Mouse (Mus musculus): ENCODE data around the gene Cfap43. TPM values are rescaled to one million over a fixed set of nuclear protein-coding genes. Genes with fewer than 3 reads are reported as not detected.

Gene Cfap43
- total RNA-seq, 2 experiments from 2014 or later: not detected

GRCm38 (mm10) chr19:47890489-47891130 is 28.5 kb downstream of the Cfap43 start:
- intact Hi-C loops (cut with DNase I; ENCODE audit: low total_unique reads): no loop called here
- DNase-seq: no peak

DNA sequence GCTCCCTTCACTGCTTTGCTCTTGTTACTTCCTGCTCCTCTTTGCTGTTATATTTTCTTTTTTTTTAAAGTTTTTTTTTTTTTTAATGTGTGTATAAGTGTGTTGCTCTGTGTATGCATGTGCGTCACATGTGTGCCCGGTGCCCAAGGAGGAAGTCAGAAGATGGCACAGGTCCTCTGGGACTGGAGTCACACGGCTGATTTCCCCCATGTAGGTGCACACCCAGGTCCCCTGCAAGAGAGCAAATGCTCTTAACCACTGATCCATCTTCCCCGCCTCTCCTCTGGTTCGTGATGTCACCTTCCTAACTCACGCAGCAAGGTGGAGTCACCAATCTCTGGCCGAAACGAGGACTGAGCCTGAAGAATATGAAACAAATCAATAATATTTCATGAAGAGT is 31.1 kb downstream of the Cfap43 start:
- no peak for DNase-seq
- intact Hi-C loops (cut with DNase I; ENCODE audit: low total_unique reads): no loop called here

- DNase-seq: peak; percentile 23
- intact Hi-C loops (cut with DNase I; ENCODE audit: low total_unique reads): no loop called here
These were observed 31.7 kb downstream of the Cfap43 start for GRCm38 (mm10) chr19:47887417-47887816.

GRCm38 (mm10) chr19:47886617-47887016 is 32.5 kb downstream of the Cfap43 start:
- no peak for DNase-seq
- intact Hi-C loops (cut with DNase I; ENCODE audit: low total_unique reads): no loop called here

DNA sequence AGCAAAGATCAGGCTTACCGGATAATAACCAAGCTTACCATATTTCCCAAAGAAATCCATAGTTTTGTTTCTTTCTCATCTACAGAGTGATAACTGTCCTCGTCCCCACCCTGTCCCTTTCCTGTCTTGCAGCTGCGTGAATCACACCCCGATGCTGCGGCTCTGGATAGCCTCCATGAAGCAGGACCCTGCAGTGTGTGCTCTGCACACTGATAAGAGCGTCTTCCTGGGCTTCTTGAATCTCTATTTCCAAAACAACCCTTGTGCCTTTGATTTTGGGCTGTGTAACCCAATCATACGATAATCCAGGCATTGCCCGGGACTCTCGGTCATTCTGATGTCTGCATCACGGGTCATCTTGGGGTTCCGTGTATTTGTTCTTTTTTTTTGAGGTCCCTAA is 33.2 kb downstream of the Cfap43 start:
- no peak for DNase-seq
- intact Hi-C loops (cut with DNase I; ENCODE audit: low total_unique reads): no loop called here

- DNase-seq: no peak
- intact Hi-C loops (cut with DNase I; ENCODE audit: low total_unique reads): no loop called here
These were observed 33.8 kb downstream of the Cfap43 start for GRCm38 (mm10) chr19:47885191-47885743.

GRCm38 (mm10) chr19:47884296-47885085 is 34.6 kb downstream of the Cfap43 start:
- no peak for DNase-seq
- intact Hi-C loops (cut with DNase I; ENCODE audit: low total_unique reads): no loop called here

DNA sequence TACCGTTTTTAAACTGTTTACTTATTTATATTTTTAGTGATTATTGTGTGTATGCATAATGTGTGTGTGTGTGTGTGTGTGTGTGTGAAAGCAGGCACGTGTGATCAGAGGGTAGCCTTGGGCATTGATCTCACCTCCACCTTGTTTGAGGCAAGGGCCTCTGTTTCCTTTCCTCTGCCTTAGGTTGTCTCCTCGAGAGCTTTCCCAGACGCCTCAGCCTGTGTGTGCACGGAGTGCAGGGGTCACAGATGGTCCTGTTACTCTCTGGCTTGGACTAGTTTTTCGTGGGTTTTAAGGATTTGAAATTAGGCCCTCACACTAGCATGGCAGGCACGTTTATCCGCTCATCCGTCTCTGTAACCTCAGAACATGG is 36.2 kb downstream of the Cfap43 start:
- intact Hi-C loops (cut with DNase I; ENCODE audit: low total_unique reads): loop anchor here (2.0 kb wide), 1 partner anchor 50 kb away; no protein-coding TSS in a partner anchor
- no peak for DNase-seq

DNA sequence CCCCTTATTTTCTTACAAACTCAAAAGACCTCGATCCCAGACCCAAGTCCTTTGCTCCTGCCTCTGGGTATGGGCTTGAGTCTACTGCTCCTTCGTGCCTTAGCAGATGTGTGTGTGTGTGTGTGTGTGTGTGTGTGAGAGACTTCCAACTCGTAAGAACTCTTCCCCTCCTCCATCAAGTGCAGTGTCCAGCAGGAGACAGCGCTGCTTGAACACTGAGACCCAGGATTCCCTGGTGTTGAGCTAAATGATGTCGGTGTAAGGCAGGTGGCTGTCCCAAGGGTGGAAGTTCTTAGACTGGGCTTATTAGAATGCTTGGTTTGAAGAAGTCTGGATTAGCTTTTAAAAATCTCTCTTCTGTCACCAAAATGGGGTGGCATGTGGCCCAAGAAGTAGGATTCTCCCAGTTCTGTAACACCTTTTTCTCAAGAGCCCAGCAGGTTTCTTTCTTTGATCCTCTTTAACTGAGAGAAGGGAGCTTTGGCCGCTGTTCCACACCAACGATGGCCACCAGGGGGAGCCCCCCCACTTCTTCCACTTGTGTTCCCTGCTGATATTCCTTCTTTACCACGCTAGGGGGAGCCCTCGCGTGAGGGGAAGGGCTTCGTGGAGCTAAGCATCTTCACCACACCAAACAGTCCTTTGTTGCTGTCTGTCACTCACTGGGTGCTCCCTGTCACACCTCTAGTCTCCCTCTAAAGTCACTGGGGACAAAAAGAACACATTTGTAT is 36.8 kb downstream of the Cfap43 start:
- peak; percentile 78 for DNase-seq
- intact Hi-C loops (cut with DNase I; ENCODE audit: low total_unique reads): loop anchor here (2.0 kb wide), 1 partner anchor 50 kb away; no protein-coding TSS in a partner anchor

GRCm38 (mm10) chr19:47881538-47881937 is 37.5 kb downstream of the Cfap43 start:
- intact Hi-C loops (cut with DNase I; ENCODE audit: low total_unique reads): no loop called here
- no peak for DNase-seq

GRCm38 (mm10) chr19:47876252-47876651 is 42.8 kb downstream of the Cfap43 start:
- DNase-seq: no peak
- intact Hi-C loops (cut with DNase I; ENCODE audit: low total_unique reads): no loop called here

DNA sequence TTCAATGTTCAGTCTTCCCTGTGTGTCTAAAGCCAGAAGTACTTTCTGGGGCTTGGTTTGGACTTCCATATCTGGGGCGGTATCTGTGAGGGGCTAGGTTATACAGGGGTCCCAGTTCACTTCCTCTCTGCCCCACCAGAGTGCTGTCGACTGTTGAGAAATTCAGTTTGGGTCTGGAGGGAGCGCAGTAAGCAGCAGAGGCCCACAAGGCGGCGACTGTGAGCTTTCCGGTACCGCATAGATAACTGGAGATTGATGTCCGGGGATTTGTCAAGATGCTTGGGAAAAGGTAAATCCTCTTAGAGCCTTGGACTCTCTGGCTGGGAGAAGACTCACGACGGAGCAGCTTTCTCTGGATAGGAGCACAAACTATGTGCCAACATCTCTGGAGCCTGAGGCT is 47.6 kb downstream of the Cfap43 start:
- DNase-seq: no peak
- intact Hi-C loops (cut with DNase I; ENCODE audit: low total_unique reads): no loop called here

GRCm38 (mm10) chr19:47870102-47870666 is 48.9 kb downstream of the Cfap43 start:
- intact Hi-C loops (cut with DNase I; ENCODE audit: low total_unique reads): no loop called here

GRCm38 (mm10) chr19:47869516-47869915 is 49.6 kb downstream of the Cfap43 start:
- intact Hi-C loops (cut with DNase I; ENCODE audit: low total_unique reads): no loop called here

More at GRCm38 (mm10) chr19:47870102-47870666, 48.9 kb downstream of the Cfap43 start:
- DNase-seq: no peak

DNA sequence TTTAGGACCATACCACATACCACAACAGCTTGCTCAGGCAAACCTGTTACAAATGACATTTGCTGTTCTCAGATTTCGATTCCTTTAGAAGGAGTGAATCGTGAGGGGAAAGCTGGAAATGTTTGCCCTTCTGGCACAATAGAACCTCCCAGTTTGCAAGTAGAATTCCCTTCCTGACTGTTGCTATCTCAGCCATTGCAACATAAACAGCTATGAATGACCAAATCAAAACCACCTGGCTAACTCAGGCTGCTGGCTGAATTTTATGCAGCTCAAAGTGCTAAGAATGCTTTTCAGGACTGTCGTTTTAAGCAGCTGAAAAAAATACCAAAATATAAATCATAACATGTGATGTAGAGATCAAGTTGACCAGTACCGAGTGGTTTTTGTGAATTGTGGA is 50.1 kb downstream of the Cfap43 start:
- intact Hi-C loops (cut with DNase I; ENCODE audit: low total_unique reads): no loop called here

More at GRCm38 (mm10) chr19:47869516-47869915, 49.6 kb downstream of the Cfap43 start:
- DNase-seq: no peak

DNA sequence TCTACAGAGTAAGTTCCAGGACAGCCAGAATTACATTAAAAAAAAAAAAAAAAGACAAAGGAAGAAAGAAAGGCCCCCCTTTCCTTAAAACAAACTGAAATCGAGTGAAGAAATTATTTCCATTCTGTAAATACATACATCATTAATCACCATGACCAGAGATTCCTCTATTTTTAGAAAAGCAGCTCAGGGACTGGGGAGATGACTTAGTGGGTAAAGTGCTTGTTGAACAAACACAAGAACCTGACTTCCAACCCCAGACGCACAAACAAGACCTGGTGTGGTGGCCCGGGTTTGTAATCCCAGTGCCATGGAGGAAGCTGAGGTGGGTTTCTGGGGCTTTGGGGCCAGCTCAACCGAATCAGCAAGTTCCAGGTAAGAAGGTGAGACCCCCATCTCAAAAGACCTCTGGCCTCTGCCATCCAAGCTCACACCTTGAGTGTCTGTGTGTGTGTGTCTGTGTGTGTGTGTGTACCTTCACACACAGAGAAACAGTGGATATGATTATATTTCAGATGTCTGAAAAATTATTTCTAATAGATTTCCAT is 51.4 kb downstream of the Cfap43 start:
- intact Hi-C loops (cut with DNase I; ENCODE audit: low total_unique reads): no loop called here

More for the DNA sequence above, 50.1 kb downstream of the Cfap43 start:
- DNase-seq: no peak

DNA sequence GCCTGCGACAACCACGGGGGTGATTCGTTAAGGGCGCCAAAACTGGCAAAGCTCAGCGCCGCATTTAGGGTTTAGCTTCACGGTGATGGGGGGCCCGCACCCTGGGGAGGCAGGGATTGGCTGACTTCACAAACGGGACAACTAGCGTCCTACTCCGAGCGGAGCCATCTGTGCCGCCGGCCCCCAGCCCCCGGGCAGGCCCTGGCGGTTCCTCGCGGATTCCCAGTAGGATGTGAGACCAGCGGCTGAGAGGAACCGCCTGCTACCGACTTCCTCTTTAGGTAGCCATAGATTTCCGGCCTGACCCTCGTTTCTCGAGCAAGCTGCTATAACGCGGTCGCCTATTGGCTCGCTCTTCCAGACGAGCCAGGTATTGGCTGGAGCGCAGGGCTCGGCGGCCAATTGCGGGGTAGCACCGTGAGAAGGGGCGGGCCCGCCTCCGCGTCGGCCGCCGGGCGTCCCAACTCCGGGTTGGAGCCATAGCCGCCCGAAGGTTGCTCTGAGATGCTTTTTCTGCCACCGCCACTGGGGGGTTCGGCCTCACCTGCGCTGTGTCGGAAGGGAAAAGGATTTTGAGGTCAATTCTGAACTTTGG is 53.6 kb downstream of the Cfap43 start, which contains the start of gene Gsto2:
Gene Gsto2, plus strand, starts transcription at position 182 of the 595 bp plus-strand sequence.
- DNase-seq: peak; percentile 96
- intact Hi-C loops (cut with DNase I; ENCODE audit: low total_unique reads): no loop called here

More for the DNA sequence above, 51.4 kb downstream of the Cfap43 start:
- DNase-seq: no peak

- intact Hi-C loops (cut with DNase I; ENCODE audit: low total_unique reads): no loop called here
- DNase-seq: no peak
These were observed 54.4 kb downstream of the Cfap43 start for GRCm38 (mm10) chr19:47864721-47865120.

DNA sequence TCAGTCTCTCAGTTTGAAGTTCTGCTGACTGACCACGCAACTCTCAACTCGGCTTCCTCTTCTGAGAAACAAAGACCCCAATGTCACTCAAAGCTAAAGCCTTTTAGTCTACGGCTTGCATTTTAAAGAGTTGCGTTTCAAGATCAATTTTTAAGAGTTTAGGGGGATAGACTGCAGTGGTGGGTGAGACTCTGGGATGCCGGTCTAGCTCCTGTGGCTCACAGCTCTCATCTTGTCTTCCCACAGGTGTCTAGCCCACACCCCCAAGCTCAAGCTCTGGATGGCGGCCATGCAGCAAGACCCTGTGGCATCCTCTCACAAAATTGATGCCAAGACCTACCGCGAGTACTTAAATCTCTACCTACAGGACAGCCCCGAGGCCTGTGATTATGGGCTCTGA is 55.0 kb downstream of the Cfap43 start:
- intact Hi-C loops (cut with DNase I; ENCODE audit: low total_unique reads): no loop called here
- DNase-seq: no peak
